Mouse (Mus musculus) embryonic facial prominence, embryonic 12.5 days (tissue): Measurements from ENCODE around the gene Mslnl. TPM values are rescaled to one million over a fixed set of nuclear protein-coding genes. Genes with fewer than 3 reads are reported as not detected.
"Not testable (repeated sequence)": the region's sequence is repeated elsewhere in the genome, so short reads cannot be mapped to it uniquely, and the experiment has no call there.

ENCODE experiments used
- ATAC-seq: fragments of 200-750 bp; cut with Nextera tagmentation; 2 replicates; pipeline ENCODE4 v1.8.0; 2017; ENCODE audit not compliant: insufficient number of reproducible peaks, insufficient read depth, low FRiP score, low TSS enrichment
- H3K27ac ChIP-seq: fragments of 300-500 bp; sonication (generic); 2 replicates; pipeline ENCODE4 v1.5.1; 2016; ENCODE audit warnings: mild to moderate bottlenecking
- H3K27me3 ChIP-seq: fragments of 300-500 bp; sonication (generic); 2 replicates; pipeline ENCODE4 v1.6.1; 2016; ENCODE audit warnings: mild to moderate bottlenecking, moderate library complexity
- H3K36me3 ChIP-seq: fragments of 300-500 bp; sonication (generic); 2 replicates; pipeline ENCODE4 v1.6.1; 2016; ENCODE audit warnings: mild to moderate bottlenecking
- H3K4me1 ChIP-seq: fragments of 300-500 bp; sonication (generic); 2 replicates; pipeline ENCODE4 v1.6.1; 2016
- H3K4me2 ChIP-seq: fragments of 300-500 bp; sonication (generic); replicated peaks from 2 replicates; pipeline ENCODE4 v1.6.1; 2016; ENCODE audit warnings: mild to moderate bottlenecking, moderate library complexity
- H3K4me3 ChIP-seq: fragments of 300-500 bp; sonication (generic); 2 replicates; pipeline ENCODE4 v1.5.1; 2016; ENCODE audit warnings: mild to moderate bottlenecking
- H3K9ac ChIP-seq: fragments of 300-500 bp; sonication (generic); 2 replicates; pipeline ENCODE4 v1.6.1; 2016; ENCODE audit warnings: mild to moderate bottlenecking, moderate library complexity
- H3K9me3 ChIP-seq: fragments of 300-500 bp; sonication (generic); 2 replicates; pipeline ENCODE4 v1.6.1; 2016; ENCODE audit warnings: mild to moderate bottlenecking, moderate library complexity
- WGBS: fragments of 180-500 bp; shearing (Covaris S2); methylation state at CpG from one replicate; pipeline ENCODE4 v1.1.7; 2016; 5-methylcytosine and 5-hydroxymethylcytosine counted together
- polyA plus RNA-seq: library from polyadenylated mRNA; unstranded; fragments of >200 nt; fragmentation: Nextera tagmentation; extraction: Ambion mirVana; gene quantifications from 2 replicates; pipeline ENCODE4 v1.2.1, GENCODE M21; 2016

Mslnl gene
- polyA plus RNA-seq, 1 experiment from 2014 or later, result 0.35 TPM

DNA sequence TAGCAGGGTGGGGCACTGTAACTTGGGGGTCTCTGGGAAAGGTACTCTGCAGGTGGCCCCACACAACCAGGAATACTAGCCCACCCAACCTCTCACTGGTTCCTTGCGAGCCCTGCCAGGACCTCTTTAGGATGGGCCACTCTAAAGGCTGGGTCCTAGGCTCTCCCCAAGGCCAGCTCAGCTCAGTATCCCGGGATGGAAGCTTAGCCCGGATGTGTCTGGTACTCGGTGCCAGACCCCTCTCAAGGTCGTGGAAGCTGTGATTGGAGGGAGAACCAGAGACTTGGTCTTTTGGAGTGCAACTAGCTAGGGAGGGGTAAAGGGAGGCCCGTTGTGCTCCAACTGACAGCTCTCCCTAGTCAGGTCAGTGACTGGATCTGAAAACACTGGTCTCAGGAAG, 18.2 kb upstream of the Mslnl start:
- Histone ChIP-seq H3K4me1 (peaks cover 18% of the 10 kb centered on the region), H3K4me3 (peak overlapping the region; percentile 39), H3K36me3 (peaks cover 37% of the 10 kb centered on the region), H3K9ac (peak overlapping the region; percentile 55), H3K27me3 (peaks cover 28% of the 10 kb centered on the region), H3K27ac (no peak overlapping the region), H3K4me2 (peak overlapping the region; percentile 83), H3K9me3 (no peaks in the 10 kb centered on the region)
- ATAC-seq, result no peak
- 13% methylated on average over 6 of the region's 6 CpGs for WGBS

DNA sequence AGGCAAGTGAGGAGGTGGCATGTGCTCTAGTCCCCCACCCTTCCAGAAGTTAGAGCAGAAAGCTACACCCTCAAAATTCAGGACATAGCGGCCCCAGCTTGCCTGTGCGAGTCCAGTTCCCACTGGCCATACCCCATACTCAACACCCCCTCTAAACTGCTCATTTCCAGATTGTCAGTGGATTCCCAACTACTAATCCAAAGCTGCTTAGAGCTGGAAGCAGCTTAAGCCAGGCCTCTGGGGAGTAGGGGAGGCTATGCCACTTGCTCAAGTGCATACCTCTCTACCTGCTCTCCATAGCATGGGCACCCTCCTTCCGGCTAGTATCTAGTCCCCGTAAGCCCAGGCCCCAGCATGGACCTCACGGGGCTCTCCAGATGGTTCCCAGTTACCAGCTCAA, 14.4 kb upstream of the Mslnl start:
- Histone ChIP-seq H3K4me3 (no peak overlapping the region), H3K4me2 (no peak overlapping the region), H3K27ac (no peak overlapping the region), H3K27me3 (peaks cover 21% of the 10 kb centered on the region), H3K4me1 (peaks cover 18% of the 10 kb centered on the region), H3K36me3 (peaks cover 46% of the 10 kb centered on the region), H3K9ac (no peak overlapping the region), H3K9me3 (no peaks in the 10 kb centered on the region)
- no peak for ATAC-seq
- 98% methylated on average over 5 of the region's 5 CpGs for WGBS

DNA sequence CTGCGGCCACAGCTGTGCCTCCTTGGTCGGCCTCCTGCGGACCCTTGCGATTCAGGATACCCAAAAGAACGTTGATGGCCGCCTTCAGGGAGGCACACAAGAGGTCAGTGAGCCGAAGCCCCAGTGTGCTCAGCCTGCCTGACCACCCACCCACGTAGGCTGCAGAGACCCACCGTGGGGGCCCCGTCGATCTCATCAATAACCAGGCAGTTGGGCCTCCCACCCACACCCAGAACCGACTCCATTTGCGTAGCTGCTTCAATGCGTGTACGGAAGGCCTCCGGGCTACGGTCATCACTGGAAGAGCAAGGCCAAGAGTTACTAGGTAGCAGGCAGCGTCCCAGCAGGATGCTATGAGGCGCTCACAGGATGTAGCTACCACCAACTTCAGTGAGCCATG, 12.4 kb upstream of the Mslnl start:
- Histone ChIP-seq H3K4me2 (no peak overlapping the region), H3K27ac (no peak overlapping the region), H3K4me1 (peaks cover 14% of the 10 kb centered on the region), H3K9me3 (no peaks in the 10 kb centered on the region), H3K36me3 (peaks cover 47% of the 10 kb centered on the region), H3K9ac (no peak overlapping the region), H3K27me3 (peaks cover 1% of the 10 kb centered on the region; the same call in 1 of the 2 replicates), H3K4me3 (no peak overlapping the region)
- WGBS, result 95% methylated on average over 19 of the region's 19 CpGs
- no peak for ATAC-seq

DNA sequence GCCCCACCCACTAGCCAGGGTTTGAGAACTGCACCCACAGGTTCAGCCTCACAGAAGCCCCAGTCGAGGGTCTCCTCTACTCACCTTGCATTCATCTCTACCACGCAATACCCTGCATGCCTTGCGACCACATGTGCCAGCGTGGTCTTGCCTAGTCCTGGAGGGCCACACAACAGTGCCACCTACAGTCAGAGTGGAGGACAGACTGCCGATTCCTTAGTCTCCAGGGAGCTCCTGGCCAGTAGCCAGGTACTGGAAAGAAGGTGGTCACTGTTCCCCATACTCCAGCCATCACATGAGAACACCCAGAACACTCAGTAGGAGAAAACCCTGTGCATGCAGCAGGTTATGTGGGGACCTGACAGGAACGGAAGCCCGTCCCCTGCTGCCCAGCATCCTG, 11.9 kb upstream of the Mslnl start:
- no peak overlapping the region for H3K9ac ChIP-seq
- H3K4me2 ChIP-seq, result no peak overlapping the region
- ATAC-seq, result no peak
- 78% methylated on average over 7 of the region's 7 CpGs for WGBS
- H3K27ac ChIP-seq, result no peak overlapping the region
- H3K4me1 ChIP-seq, result peaks cover 18% of the 10 kb centered on the region
- no peaks in the 10 kb centered on the region for H3K9me3 ChIP-seq
- H3K36me3 ChIP-seq, result peaks cover 49% of the 10 kb centered on the region
- no peaks in the 10 kb centered on the region for H3K27me3 ChIP-seq
- no peak overlapping the region for H3K4me3 ChIP-seq

DNA sequence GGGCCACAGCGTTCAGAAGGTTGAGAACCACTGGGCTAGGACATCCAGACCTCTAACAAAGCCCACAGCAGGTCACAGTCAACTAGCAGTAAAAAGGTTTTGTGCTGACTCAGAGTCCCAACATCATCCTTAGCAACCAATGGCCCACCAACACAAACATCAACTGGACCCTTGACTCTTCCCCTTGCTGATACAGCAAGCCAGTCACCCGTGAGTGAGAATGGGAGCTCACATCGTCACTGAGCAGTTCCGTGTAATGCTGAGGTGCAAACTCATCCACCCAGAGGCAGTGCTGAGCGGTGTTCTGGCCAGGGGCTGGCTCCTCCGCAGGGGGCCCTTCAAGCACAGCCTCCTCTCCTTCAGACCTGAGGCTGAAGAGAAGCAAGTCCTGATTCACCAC, 10.6 kb upstream of the Mslnl start:
- Histone ChIP-seq H3K9me3 (no peaks in the 10 kb centered on the region), H3K36me3 (peaks cover 47% of the 10 kb centered on the region), H3K27me3 (no peaks in the 10 kb centered on the region), H3K4me2 (no peak overlapping the region), H3K4me3 (0 out of 2 replicates have a peak overlapping the region, but pooled peaks have one; percentile 4), H3K4me1 (peaks cover 18% of the 10 kb centered on the region), H3K9ac (no peak overlapping the region), H3K27ac (no peak overlapping the region)
- 84% methylated on average over 6 of the region's 6 CpGs for WGBS
- ATAC-seq, result no peak

DNA sequence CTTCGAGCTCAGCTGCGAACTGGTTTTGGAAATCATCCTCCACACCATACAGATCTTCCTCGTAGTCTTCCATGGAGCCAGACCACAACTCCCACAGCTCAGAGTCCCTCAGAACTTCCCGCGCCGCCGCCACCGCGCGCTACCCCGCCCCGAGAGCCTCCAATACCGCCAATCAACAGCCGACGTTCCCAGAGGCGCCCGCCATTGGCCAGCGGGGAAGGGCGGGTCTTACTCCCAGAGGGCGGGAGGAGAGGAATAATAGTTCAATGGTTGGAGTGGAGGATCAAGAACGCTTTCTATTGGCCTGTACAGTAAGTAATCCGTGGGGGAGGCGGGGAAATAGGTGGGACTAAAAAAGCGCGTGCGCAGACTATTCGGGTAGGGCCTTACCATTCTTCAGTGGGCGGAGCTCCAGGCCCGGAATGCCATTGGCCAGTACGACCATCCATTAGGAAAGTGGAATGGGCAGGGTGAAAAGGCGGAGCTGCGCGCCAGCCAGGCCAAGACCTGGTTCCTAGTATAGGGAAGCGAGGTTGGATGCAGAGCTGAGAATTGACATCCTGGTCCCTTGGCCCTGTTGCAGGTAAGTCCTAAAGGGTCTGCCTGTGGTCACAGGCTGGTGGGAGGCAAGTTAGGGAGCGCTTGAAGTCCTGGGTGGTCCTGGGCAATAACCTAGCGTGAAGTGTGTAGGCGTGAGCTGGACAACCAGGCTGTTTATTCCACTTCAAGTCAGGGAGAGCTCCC, 8.4 kb upstream of the Mslnl start, which contains the start of the genes Chtf18 and Rpusd1:
TSS of gene Chtf18 (minus strand) at position 155 of the 744 bp plus-strand sequence.
TSS of gene Rpusd1 (plus strand) at position 406 of the 744 bp plus-strand sequence.
- peak within 1 kb of the TSS; percentile 65 for H3K9ac ChIP-seq
- peaks cover 36% of the 10 kb centered on the region for H3K36me3 ChIP-seq
- no peak within 1 kb of the TSS for H3K27ac ChIP-seq
- no peaks in the 10 kb centered on the region for H3K27me3 ChIP-seq
- H3K4me1 ChIP-seq, result peaks cover 18% of the 10 kb centered on the region
- peak within 1 kb of the TSS; percentile 70 for H3K4me3 ChIP-seq
- under 1% methylated on average over 37 of the region's 37 CpGs for WGBS
- ATAC-seq, result peak; percentile 97
- H3K9me3 ChIP-seq, result no peaks in the 10 kb centered on the region
- peak within 1 kb of the TSS; percentile 79 for H3K4me2 ChIP-seq

DNA sequence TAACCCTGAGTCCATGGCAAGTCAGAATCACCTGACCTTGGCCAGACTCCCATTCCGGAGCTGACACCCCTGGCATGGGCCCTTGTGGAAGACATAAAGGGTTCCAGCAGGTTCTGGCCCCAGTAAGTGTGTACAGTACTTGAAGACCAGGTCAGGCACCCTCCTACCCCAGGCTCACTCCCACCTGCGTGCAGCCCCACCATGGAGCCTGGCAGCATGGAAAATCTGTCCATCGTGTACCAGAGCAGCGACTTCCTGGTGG, 7.9 kb upstream of the Mslnl start:
- Histone ChIP-seq H3K9ac (peak overlapping the region; percentile 65), H3K27ac (no peak overlapping the region), H3K36me3 (peaks cover 31% of the 10 kb centered on the region), H3K4me2 (peak overlapping the region; percentile 72), H3K4me1 (peaks cover 18% of the 10 kb centered on the region), H3K27me3 (no peaks in the 10 kb centered on the region), H3K4me3 (peak overlapping the region; percentile 70), H3K9me3 (no peaks in the 10 kb centered on the region)
- ATAC-seq, result no peak
- 22% methylated on average over 4 of the region's 4 CpGs for WGBS

DNA sequence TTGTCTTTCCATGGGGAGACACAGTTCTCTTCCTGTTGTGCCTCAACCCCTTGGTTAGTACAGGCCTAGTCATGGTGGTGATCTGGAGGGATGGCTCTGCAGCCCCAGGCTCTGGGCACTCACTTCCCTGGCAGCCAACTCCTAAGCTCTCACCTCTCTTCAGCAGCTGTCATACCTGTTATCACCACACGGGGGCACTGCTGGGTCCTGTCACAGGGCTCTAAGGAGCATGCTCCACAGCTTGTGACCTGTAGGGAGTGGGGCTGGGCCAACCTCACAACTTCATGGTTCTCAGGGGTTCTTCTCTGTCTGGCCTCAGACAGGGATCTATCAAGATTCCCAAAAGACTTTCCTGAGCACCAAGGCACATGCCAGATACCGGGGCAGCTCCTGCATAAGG, 3.8 kb upstream of the Mslnl start:
- Histone ChIP-seq H3K36me3 (peaks cover 24% of the 10 kb centered on the region; the same call in 1 of the 2 replicates), H3K4me3 (no peak overlapping the region), H3K4me2 (no peak overlapping the region), H3K9me3 (no peaks in the 10 kb centered on the region), H3K27ac (no peak overlapping the region), H3K9ac (no peak overlapping the region), H3K27me3 (no peaks in the 10 kb centered on the region), H3K4me1 (peaks cover 10% of the 10 kb centered on the region)
- ATAC-seq, result no peak
- 21% methylated on average over 2 of the region's 2 CpGs for WGBS

DNA sequence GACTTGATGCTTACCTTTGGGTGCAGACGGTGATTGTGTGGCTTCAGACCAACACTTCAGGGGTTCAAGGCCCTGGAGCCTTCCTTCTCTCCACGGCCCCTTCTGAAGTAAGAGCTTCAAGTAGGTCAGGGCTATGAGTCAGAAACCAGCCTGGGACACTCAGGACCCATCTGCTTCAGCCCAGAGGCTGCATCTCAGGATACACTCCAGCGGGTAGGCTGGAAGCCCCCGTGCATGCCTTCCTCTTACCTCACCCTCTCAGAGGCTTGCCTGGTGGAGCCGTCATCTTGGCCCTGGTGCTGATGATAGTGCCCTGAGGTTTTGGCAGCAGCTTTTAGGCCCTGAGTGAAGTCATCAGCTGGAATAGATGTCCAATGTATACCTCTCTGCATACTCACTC, 596 bp upstream of the Mslnl start:
- Histone ChIP-seq H3K27ac (no peak overlapping the region), H3K4me2 (no peak overlapping the region), H3K27me3 (peaks cover 4% of the 10 kb centered on the region; the same call in 1 of the 2 replicates), H3K4me1 (no peaks in the 10 kb centered on the region), H3K9me3 (no peaks in the 10 kb centered on the region), H3K9ac (no peak overlapping the region), H3K36me3 (peaks cover 11% of the 10 kb centered on the region; the same call in 1 of the 2 replicates), H3K4me3 (no peak overlapping the region)
- 83% methylated on average over 5 of the region's 5 CpGs for WGBS
- no peak for ATAC-seq

DNA sequence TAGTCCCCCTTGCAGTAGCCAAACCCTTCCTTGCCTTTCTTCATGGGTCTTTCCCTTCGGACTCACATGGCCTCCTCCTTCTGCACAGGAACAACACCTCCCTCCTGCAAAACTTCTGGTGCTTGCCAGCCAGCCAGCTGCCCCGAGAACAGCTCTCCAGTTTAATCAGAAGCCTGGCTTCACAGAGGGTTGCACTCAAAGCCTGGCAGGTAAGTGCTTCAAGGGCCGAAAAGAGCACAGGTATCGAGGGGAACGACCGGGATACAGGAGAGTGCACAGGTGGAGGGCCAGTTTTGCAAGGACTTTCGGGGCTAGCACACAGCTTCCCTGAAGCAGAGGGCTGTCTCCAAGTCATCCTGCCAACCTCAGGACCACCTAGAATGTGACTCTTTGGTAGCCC, 3.0 kb downstream of the Mslnl start:
- Histone ChIP-seq H3K27ac (no peak overlapping the region), H3K27me3 (peaks cover 7% of the 10 kb centered on the region; the same call in 1 of the 2 replicates), H3K4me2 (no peak overlapping the region), H3K4me3 (no peak overlapping the region), H3K4me1 (no peaks in the 10 kb centered on the region), H3K36me3 (no peaks in the 10 kb centered on the region), H3K9ac (no peak overlapping the region), H3K9me3 (no peaks in the 10 kb centered on the region)
- no peak for ATAC-seq
- 83% methylated on average over 7 of the region's 7 CpGs for WGBS

DNA sequence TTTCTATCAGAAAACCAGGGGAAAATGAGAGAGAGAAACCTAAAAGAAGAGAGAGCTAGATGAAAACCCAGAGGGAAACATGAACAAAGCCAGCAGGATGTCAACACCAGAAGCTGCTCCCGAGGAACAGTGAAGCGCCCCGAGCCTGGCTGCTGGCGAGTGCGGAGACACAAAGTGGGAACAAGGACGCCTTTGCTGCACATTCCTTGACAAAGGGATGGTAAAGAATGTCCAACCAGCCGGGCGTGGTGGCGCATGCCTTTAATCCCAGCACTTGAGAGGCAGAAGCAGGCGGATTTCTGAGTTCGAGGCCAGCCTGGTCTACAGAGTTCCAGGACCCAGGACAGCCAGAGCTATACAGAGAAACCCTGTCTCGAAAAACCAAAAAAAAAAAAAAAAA, 5.6 kb downstream of the Mslnl start:
- H3K4me1 ChIP-seq, H3K4me3 ChIP-seq, ATAC-seq, H3K4me2 ChIP-seq, H3K9me3 ChIP-seq, H3K27ac ChIP-seq, H3K9ac ChIP-seq, H3K36me3 ChIP-seq: not testable (repeated sequence)
- H3K27me3 ChIP-seq, result peaks cover 14% of the 10 kb centered on the region; the same call in 1 of the 2 replicates
- 65% methylated on average over 12 of the region's 12 CpGs for WGBS

DNA sequence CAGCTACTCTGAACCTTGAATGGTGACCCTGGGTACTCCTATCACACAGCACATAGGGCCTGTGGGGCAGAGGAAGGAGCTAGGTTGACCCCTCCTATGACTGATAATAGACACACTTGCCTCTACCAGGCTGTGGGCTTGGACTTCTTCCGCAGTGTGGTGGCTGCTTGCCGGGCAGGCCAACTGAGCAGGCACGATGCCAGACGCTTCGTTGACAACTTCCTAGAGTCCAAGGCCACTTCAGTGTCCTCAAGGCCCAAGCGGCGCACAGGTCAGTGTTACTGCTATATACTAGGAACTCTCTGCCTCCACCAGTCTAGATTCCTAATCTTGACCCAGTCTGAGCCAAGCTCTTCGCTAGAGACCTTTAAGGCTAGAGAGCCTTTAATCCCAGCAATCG, 8.0 kb downstream of the Mslnl start:
- H3K9ac ChIP-seq, result no peak overlapping the region
- 93% methylated on average over 9 of the region's 9 CpGs for WGBS
- no peak overlapping the region for H3K4me3 ChIP-seq
- H3K27ac ChIP-seq, result no peak overlapping the region
- ATAC-seq, result no peak
- H3K27me3 ChIP-seq, result peaks cover 9% of the 10 kb centered on the region; the same call in 1 of the 2 replicates
- no peaks in the 10 kb centered on the region for H3K4me1 ChIP-seq
- H3K36me3 ChIP-seq, result no peaks in the 10 kb centered on the region
- H3K9me3 ChIP-seq, result no peaks in the 10 kb centered on the region
- H3K4me2 ChIP-seq, result no peak overlapping the region
